Mouse (Mus musculus): Measurements from ENCODE around the gene Romo1. TPM values are rescaled to one million over a fixed set of nuclear protein-coding genes. Genes with fewer than 3 reads are reported as not detected.
A peak's percentile ranks its signal among the peaks of the same experiment; 100 is the strongest.
"Not testable (repeated sequence)": the region's sequence is repeated elsewhere in the genome, so short reads cannot be mapped to it uniquely, and the experiment has no call there.

Gene Romo1
- 302 and 311 TPM in 2 replicates for polyA plus RNA-seq (2016; fragmentation: Nextera tagmentation; extraction: Ambion mirVana)

DNA sequence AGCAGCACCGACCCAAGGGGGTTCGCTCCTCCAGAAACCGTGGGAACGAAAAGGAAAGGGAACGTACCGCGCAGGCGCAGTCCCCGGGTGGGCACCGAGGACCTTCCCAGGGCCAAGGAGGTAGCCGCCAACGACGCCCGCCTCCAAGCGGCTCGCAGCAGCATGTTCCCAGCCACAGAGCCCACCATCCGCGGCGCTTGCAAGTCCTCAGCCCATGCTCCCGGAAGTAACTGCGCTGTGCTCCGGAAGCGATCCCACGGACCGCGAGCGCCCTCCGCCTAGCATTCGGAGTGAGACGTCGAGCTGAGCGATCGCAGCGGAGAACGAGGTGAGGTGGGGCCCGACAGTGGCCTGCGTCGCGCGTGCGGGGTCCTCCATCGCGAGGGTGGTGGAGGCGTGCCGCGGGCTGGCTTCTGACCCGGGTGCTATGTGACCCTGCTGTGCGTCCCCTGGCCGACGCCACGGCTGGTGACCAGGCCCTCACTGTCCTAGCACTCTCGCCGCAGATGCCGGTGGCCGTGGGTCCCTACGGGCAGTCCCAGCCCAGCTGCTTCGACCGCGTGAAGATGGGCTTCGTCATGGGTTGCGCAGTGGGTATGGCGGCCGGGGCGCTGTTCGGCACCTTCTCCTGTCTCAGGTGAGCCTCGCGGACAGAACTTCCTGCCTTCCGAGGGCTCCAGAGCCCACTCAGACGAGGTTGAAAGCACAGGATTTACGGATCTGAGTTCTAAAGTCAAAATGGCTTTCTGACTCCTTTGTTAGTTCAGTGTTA is at the start of gene Romo1, which contains the start of gene Nfs1:
Gene Romo1 (plus strand): TSS at position 87 of the 772 bp plus-strand sequence.
Gene Nfs1 (minus strand): TSS at position 234 of the 772 bp plus-strand sequence.
- H3K4me2 ChIP-seq: peak within 1 kb of the TSS; percentile 91
- peak within 1 kb of the TSS; percentile 85 for H3K9ac ChIP-seq
- H3K27me3 ChIP-seq (replicated peaks): no peaks in the 10 kb centered on the region
- WGBS (ENCODE audit: insufficient replicate concordance): under 1% methylated on average over 70 of the region's 70 CpGs
- H3K36me3 ChIP-seq: peaks cover 58% of the 10 kb centered on the region
- H3K4me1 ChIP-seq: peaks cover 26% of the 10 kb centered on the region
- peak within 1 kb of the TSS; percentile 96 for H3K27ac ChIP-seq
- H3K4me3 ChIP-seq: peak within 1 kb of the TSS; percentile 82
- ATAC-seq: peak; percentile 92
- H3K9me3 ChIP-seq (replicated peaks): no peaks in the 10 kb centered on the region

GRCm38 (mm10) chr2:156110627-156111357 is 33.0 kb upstream of the Romo1 start:
- 3% methylated on average over 16 of the region's 16 CpGs for WGBS (ENCODE audit: insufficient replicate concordance)
- ATAC-seq: peak; percentile 73

DNA sequence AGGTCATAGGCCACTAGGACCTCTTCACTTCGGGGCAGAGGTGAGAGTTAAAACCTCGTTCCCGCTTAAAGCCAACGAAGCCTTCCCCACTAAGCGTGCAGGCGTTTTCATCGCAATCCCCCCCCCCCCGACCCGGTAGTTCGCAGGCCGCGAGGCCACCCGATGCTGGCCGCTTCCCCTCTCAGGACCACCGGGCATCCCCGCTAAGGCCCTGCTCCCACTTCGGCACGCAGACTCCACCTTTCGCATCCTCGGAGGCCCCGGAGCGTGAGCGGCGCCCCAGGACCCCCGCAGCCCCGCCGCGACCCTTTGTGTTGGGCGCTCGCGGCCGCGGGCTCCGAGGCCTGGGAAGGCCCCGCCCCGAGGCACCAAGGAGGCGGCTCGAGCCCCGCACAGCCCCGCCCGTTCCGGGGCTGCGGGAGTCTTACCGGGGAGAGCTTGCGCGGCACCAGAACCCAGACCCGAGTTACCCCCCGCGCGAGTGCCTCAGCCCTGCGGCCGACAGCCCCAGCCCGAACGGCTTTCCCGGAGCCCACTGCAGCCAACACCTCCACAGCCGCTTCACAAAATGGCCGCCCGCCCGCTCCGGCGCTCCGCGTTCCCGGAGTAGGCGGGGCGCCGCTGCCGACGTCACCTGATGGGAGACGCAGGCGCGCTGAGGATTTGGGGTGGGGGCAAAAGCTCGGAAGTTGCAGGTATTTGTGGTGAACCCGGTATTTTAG is 32.3 kb upstream of the Romo1 start, which contains the start of the genes Cpne1 and Rbm12:
Gene Cpne1 (minus strand): TSS at position 608 of the 722 bp plus-strand sequence.
Gene Rbm12 (minus strand): TSS at position 621 of the 722 bp plus-strand sequence.
- WGBS (ENCODE audit: insufficient replicate concordance): under 1% methylated on average over 68 of the region's 74 CpGs
- peak; percentile 89 for ATAC-seq

More at GRCm38 (mm10) chr2:156110627-156111357, 33.0 kb upstream of the Romo1 start:
- H3K36me3 ChIP-seq: peaks cover 22% of the 10 kb centered on the region; the same call in 1 of the 2 replicates
- no peaks in the 10 kb centered on the region for H3K27me3 ChIP-seq (replicated peaks)
- peak overlapping the region; percentile 91 for H3K27ac ChIP-seq
- H3K9ac ChIP-seq: peak overlapping the region; percentile 94
- H3K4me3 ChIP-seq: peak overlapping the region; percentile 95
- peaks cover 45% of the 10 kb centered on the region for H3K4me1 ChIP-seq
- peak overlapping the region; percentile 79 for H3K4me2 ChIP-seq
- H3K9me3 ChIP-seq (replicated peaks): no peaks in the 10 kb centered on the region

DNA sequence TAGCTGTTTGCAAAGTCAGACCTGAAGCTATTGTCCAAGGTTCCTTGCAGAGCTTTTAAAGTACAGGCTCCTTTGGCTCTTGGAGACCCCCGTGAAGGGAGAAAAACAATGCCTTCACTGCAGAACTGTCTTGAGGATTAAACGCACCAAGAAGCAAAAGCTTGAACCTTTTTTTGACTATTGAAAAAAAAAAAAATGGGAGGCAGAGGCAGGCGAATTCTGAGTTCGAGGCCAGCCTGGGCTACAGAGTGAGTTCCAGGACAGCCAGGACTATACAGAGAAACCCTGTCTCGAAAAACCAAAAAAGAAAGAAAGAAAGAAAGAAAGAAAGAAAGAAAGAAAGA is 31.8 kb upstream of the Romo1 start:
- WGBS (ENCODE audit: insufficient replicate concordance): 13% methylated on average over 5 of the region's 5 CpGs
- Histone ChIP-seq H3K27ac (peak overlapping the region; percentile 91), H3K4me3 (peak overlapping the region; percentile 95), H3K4me2 (peak overlapping the region; percentile 79), H3K36me3 (peaks cover 13% of the 10 kb centered on the region; the same call in 1 of the 2 replicates), H3K4me1 (peaks cover 36% of the 10 kb centered on the region), H3K9ac (peak overlapping the region; percentile 94)
- not testable (repeated sequence) for H3K9me3 ChIP-seq (replicated peaks); ATAC-seq; H3K27me3 ChIP-seq (replicated peaks)

More for the DNA sequence above, 32.3 kb upstream of the Romo1 start, which contains the start of the genes Cpne1 and Rbm12:
- Histone ChIP-seq H3K4me2 (peak within 1 kb of the TSS; percentile 79), H3K27ac (peak within 1 kb of the TSS; percentile 91), H3K9me3 (replicated peaks) (no peaks in the 10 kb centered on the region), H3K27me3 (replicated peaks) (no peaks in the 10 kb centered on the region), H3K9ac (peak within 1 kb of the TSS; percentile 94), H3K4me1 (peaks cover 39% of the 10 kb centered on the region), H3K4me3 (peak within 1 kb of the TSS; percentile 95), H3K36me3 (peaks cover 17% of the 10 kb centered on the region; the same call in 1 of the 2 replicates)

DNA sequence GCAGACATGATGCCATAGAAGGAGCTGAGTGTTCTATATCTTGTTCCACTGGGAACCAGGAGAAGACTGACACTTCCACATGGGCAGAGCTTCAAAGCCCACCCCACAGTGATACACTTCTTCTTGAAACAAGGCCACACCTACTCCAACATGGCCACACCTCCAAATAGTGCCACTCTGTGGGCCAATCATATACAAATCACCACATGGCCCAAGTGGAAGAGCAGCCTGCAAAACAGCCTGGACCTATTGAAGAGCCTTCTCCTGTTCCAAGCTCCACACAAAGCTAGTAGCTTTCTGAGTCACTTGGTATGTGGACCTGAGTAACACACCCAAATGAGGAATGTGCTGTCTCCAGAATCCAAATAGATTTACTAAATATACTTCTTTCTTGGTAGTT is 24.3 kb upstream of the Romo1 start:
- Histone ChIP-seq H3K27ac (no peak overlapping the region), H3K4me3 (no peak overlapping the region), H3K27me3 (replicated peaks) (no peaks in the 10 kb centered on the region), H3K4me2 (no peak overlapping the region), H3K9ac (no peak overlapping the region), H3K4me1 (no peaks in the 10 kb centered on the region), H3K9me3 (replicated peaks) (no peaks in the 10 kb centered on the region), H3K36me3 (peaks cover 18% of the 10 kb centered on the region)
- ATAC-seq: no peak

DNA sequence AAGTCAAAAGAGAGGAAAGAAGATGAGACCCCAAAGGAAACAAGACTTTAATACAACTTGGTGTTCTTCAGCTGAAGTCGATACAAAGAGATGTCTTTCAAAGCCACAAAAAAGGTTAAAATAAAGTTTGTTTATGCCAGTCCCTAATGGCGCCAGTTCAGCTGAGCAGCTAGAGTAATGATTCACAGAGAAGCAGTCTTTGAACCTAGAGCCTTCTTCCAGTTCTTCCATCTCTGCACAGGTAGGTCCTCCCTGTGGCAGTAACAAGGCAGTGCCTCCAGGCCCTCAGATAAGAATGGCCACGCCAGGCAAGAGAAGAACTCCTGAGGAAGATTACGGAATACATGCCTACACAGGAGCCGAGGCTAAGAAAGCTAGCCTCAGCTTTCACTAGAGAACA is 20.1 kb upstream of the Romo1 start:
- WGBS (ENCODE audit: insufficient replicate concordance): 81% methylated on average over 5 of the region's 5 CpGs
- Histone ChIP-seq H3K36me3 (peaks cover 56% of the 10 kb centered on the region), H3K9me3 (replicated peaks) (no peaks in the 10 kb centered on the region), H3K27ac (no peak overlapping the region), H3K4me2 (no peak overlapping the region), H3K27me3 (replicated peaks) (no peaks in the 10 kb centered on the region), H3K4me3 (no peak overlapping the region), H3K9ac (no peak overlapping the region), H3K4me1 (no peaks in the 10 kb centered on the region)
- ATAC-seq: no peak

GRCm38 (mm10) chr2:156126992-156127391 is 16.8 kb upstream of the Romo1 start, which contains the start of gene Gm28036:
Gene Gm28036, minus strand, starts transcription at chr2:156127092.
- Histone ChIP-seq H3K4me1 (no peaks in the 10 kb centered on the region), H3K27me3 (replicated peaks) (no peaks in the 10 kb centered on the region), H3K4me2 (no peak within 1 kb of the TSS), H3K9me3 (replicated peaks) (no peaks in the 10 kb centered on the region), H3K4me3 (no peak within 1 kb of the TSS), H3K27ac (no peak within 1 kb of the TSS), H3K9ac (no peak within 1 kb of the TSS), H3K36me3 (peaks cover 82% of the 10 kb centered on the region)
- ATAC-seq: no peak
- 90% methylated on average over 5 of the region's 5 CpGs for WGBS (ENCODE audit: insufficient replicate concordance)

DNA sequence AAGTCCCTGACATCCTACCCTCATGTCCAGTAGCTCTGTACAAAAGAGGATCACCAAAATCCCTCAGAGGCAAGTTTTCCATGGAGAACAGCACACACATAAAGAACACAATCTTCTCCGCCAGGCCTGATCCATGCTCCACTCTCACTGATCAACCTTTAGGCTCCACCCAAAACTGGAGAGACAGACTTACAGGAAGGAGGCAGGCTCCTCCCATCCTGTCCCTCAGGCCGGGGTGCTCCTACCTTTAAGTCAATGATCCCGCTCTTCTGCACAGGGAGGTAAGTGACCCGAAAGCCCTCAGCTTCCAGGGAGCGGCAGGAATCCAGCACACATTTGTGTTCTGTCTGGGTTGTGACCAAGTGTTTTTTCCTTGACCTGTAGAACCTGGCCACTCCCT is 9.7 kb upstream of the Romo1 start:
- Histone ChIP-seq H3K27me3 (replicated peaks) (no peaks in the 10 kb centered on the region), H3K4me2 (no peak overlapping the region), H3K27ac (no peak overlapping the region), H3K9me3 (replicated peaks) (no peaks in the 10 kb centered on the region), H3K36me3 (peaks cover 70% of the 10 kb centered on the region), H3K9ac (no peak overlapping the region), H3K4me1 (no peaks in the 10 kb centered on the region), H3K4me3 (no peak overlapping the region)
- 84% methylated on average over 5 of the region's 5 CpGs for WGBS (ENCODE audit: insufficient replicate concordance)
- ATAC-seq: no peak

GRCm38 (mm10) chr2:156135695-156136094 is 8.1 kb upstream of the Romo1 start:
- Histone ChIP-seq H3K9ac (no peak overlapping the region), H3K27me3 (replicated peaks) (no peaks in the 10 kb centered on the region), H3K4me2 (no peak overlapping the region), H3K36me3 (peaks cover 73% of the 10 kb centered on the region), H3K4me3 (no peak overlapping the region), H3K9me3 (replicated peaks) (no peaks in the 10 kb centered on the region), H3K4me1 (0 out of 2 replicates have a peak, but pooled peaks cover 3% of the 10 kb centered on the region), H3K27ac (no peak overlapping the region)
- 88% methylated on average over 6 of the region's 6 CpGs for WGBS (ENCODE audit: insufficient replicate concordance)
- no peak for ATAC-seq

GRCm38 (mm10) chr2:156142820-156143219 is 1.0 kb upstream of the Romo1 start:
- ATAC-seq: no peak
- peaks cover 52% of the 10 kb centered on the region for H3K36me3 ChIP-seq
- peak overlapping the region; percentile 85 for H3K9ac ChIP-seq
- WGBS (ENCODE audit: insufficient replicate concordance): 76% methylated on average over 2 of the region's 2 CpGs
- peak overlapping the region; percentile 82 for H3K4me3 ChIP-seq
- peak overlapping the region; percentile 91 for H3K4me2 ChIP-seq
- H3K4me1 ChIP-seq: peaks cover 26% of the 10 kb centered on the region
- H3K9me3 ChIP-seq (replicated peaks): no peaks in the 10 kb centered on the region
- H3K27me3 ChIP-seq (replicated peaks): no peaks in the 10 kb centered on the region
- H3K27ac ChIP-seq: peak overlapping the region; percentile 96

GRCm38 (mm10) chr2:156143367-156143766 is 472 bp upstream of the Romo1 start:
- WGBS (ENCODE audit: insufficient replicate concordance): 3% methylated on average over 16 of the region's 16 CpGs

More at GRCm38 (mm10) chr2:156143367-156143766, 472 bp upstream of the Romo1 start:
- peak; percentile 8; the same call in 1 of the 2 replicates for ATAC-seq
- H3K36me3 ChIP-seq: peaks cover 58% of the 10 kb centered on the region
- H3K4me2 ChIP-seq: peak overlapping the region; percentile 91
- H3K9ac ChIP-seq: peak overlapping the region; percentile 85
- H3K27ac ChIP-seq: peak overlapping the region; percentile 96
- H3K9me3 ChIP-seq (replicated peaks): no peaks in the 10 kb centered on the region
- peaks cover 26% of the 10 kb centered on the region for H3K4me1 ChIP-seq
- H3K4me3 ChIP-seq: peak overlapping the region; percentile 82
- no peaks in the 10 kb centered on the region for H3K27me3 ChIP-seq (replicated peaks)

Measured in liver, embryonic 12.5 days (tissue).